ENCODE assay signal across 7 mouse cellular contexts in genomic region chr11:101086756-101087681, GRCm38 (mm10). TPM values are rescaled to one million over a fixed set of nuclear protein-coding genes. Genes with fewer than 3 reads are reported as not detected.
DNase-seq lines count a peak whose midpoint lies in the region; ATAC-seq lines count a peak whose summit lies in the region.

Mlx (plus strand) TSS chr11:101087277.

- peak within 1 kb of the TSS; percentile 91 for H3K9ac ChIP-seq in midbrain, embryonic 13.5 days (replicated peaks)

- no peaks in the 10 kb centered on the region for H3K27me3 ChIP-seq in embryonic facial prominence, embryonic 10.5 days (replicated peaks; ENCODE audit: low read depth, poor library complexity, severe bottlenecking)
- H3K27me3 ChIP-seq in limb, embryonic 10.5 days (ENCODE audit: low read depth, poor library complexity, severe bottlenecking) = no peaks in the 10 kb centered on the region
- no peaks in the 10 kb centered on the region for H3K27me3 ChIP-seq in midbrain, embryonic 13.5 days

- H3K36me3 ChIP-seq in embryonic facial prominence, embryonic 10.5 days (replicated peaks) = peaks cover 58% of the 10 kb centered on the region
- peaks cover 58% of the 10 kb centered on the region for H3K36me3 ChIP-seq in limb, embryonic 10.5 days
- peaks cover 41% of the 10 kb centered on the region for H3K36me3 ChIP-seq in midbrain, embryonic 13.5 days

- DNase-seq in adrenal gland, postnatal 10 days = peak; percentile 93
- DNase-seq in embryonic facial prominence, embryonic 10.5 days (ENCODE audit: low spot score) = peak; percentile 91
- peak; percentile 92 for DNase-seq in kidney, adult 11 months
- DNase-seq in limb, embryonic 10.5 days (ENCODE audit: low spot score) = peak; percentile 89
- peak; percentile 80 for DNase-seq in spleen, adult 12 weeks (ENCODE audit: low spot score)

- peak within 1 kb of the TSS; percentile 85 for H3K27ac ChIP-seq in embryonic facial prominence, embryonic 10.5 days (replicated peaks)
- peak within 1 kb of the TSS; percentile 84 for H3K27ac ChIP-seq in limb, embryonic 10.5 days
- H3K27ac ChIP-seq in midbrain, embryonic 13.5 days = peak within 1 kb of the TSS; percentile 88

- H3K4me1 ChIP-seq in embryonic facial prominence, embryonic 10.5 days = peaks cover 53% of the 10 kb centered on the region
- peaks cover 40% of the 10 kb centered on the region for H3K4me1 ChIP-seq in limb, embryonic 10.5 days
- peaks cover 41% of the 10 kb centered on the region for H3K4me1 ChIP-seq in midbrain, embryonic 13.5 days (replicated peaks)

- no peaks in the 10 kb centered on the region for H3K9me3 ChIP-seq in embryonic facial prominence, embryonic 10.5 days
- H3K9me3 ChIP-seq in limb, embryonic 10.5 days (replicated peaks) = no peaks in the 10 kb centered on the region
- H3K9me3 ChIP-seq in midbrain, embryonic 13.5 days = no peaks in the 10 kb centered on the region

- peak; percentile 51 for ATAC-seq in granulocyte monocyte progenitor cell, adult 5-6 weeks (replicated peaks; ENCODE audit: poor library complexity, severe bottlenecking)
- ATAC-seq in midbrain, embryonic 13.5 days = peak; percentile 82

- peak within 1 kb of the TSS; percentile 96 for H3K4me2 ChIP-seq in midbrain, embryonic 13.5 days (replicated peaks)

- H3K4me3 ChIP-seq in embryonic facial prominence, embryonic 10.5 days = peak within 1 kb of the TSS; percentile 78
- peak within 1 kb of the TSS; percentile 84 for H3K4me3 ChIP-seq in limb, embryonic 10.5 days
- H3K4me3 ChIP-seq in midbrain, embryonic 13.5 days (replicated peaks) = peak within 1 kb of the TSS; percentile 79

- WGBS in embryonic facial prominence, embryonic 10.5 days = 2% methylated on average over 52 of the region's 52 CpGs
- WGBS in limb, embryonic 10.5 days = 2% methylated on average over 52 of the region's 52 CpGs
- WGBS in midbrain, embryonic 13.5 days = 1% methylated on average over 52 of the region's 52 CpGs

RNA-seq across cellular contexts. Expression of gene Mlx, which starts in this region (rescaled TPM):
- total RNA-seq in adrenal gland, postnatal 10 days (2021) = 10 to 100 TPM; 32.9 to 35.0 TPM
- 40.6 and 41.0 TPM in 2 replicates for polyA plus RNA-seq in embryonic facial prominence, embryonic 10.5 days (2016; fragmentation: Nextera tagmentation; extraction: Ambion mirVana)
- 76.1 and 81.6 TPM in 2 replicates for total RNA-seq in granulocyte monocyte progenitor cell, adult 5-6 weeks (2014; fragmentation: Nextera tagmentation)
- 68.2 and 82.4 TPM in 2 replicates for total RNA-seq in granulocyte monocyte progenitor cell, adult 5-6 weeks (2017)
- 41.3 and 49.6 TPM in 2 replicates for polyA plus RNA-seq in limb, embryonic 10.5 days (2016; fragmentation: Nextera tagmentation; extraction: Ambion mirVana)
- 85.9 and 90.9 TPM in 2 replicates for polyA plus RNA-seq in midbrain, embryonic 13.5 days (2015; fragmentation: Nextera tagmentation; extraction: Ambion mirVana)

Comparison
In these comparisons a context has a peak if more than half of its experiments do, and no peak if none do; other contexts are left out.
1. Peak in every context shown above with its lines: DNase-seq, ATAC-seq, H3K4me3 ChIP-seq and H3K27ac ChIP-seq.